Mouse (Mus musculus) inflammation-experienced regulatory T-cells, adult 6 months (primary cell): ENCODE data around the gene Vmn1r22. TPM values are rescaled to one million over a fixed set of nuclear protein-coding genes. Genes with fewer than 3 reads are reported as not detected.
A peak's percentile ranks its signal among the peaks of the same experiment; 100 is the strongest.
"Not testable (repeated sequence)": the region's sequence is repeated elsewhere in the genome, so short reads cannot be mapped to it uniquely, and the experiment has no call there.

ENCODE experiments used
- ATAC-seq: one replicate; pipeline ENCODE4 v1.8.0; 2017
- polyA plus RNA-seq, 3 experiments: library from polyadenylated mRNA; unstranded; fragments of 100-300 nt; shearing (Covaris generic); gene quantifications; one replicate each; pipeline ENCODE4 v1.2.1; 2017

The Vmn1r22 gene
- not detected for polyA plus RNA-seq

- no peak for ATAC-seq
Measured at GRCm38 (mm10) chr6:57907928-57908327, at the start of gene Vmn1r22. Gene Vmn1r22 (minus strand): TSS chr6:57908028.

GRCm38 (mm10) chr6:57926738-57927137 is 18.9 kb upstream of the Vmn1r22 start, which contains the start of gene Vmn1r23:
Gene Vmn1r23 (minus strand): TSS chr6:57926838.
- no peak for ATAC-seq

GRCm38 (mm10) chr6:57859043-57860042 is 48.5 kb downstream of the Vmn1r22 start:
- peak; percentile 97 for ATAC-seq

- not testable (repeated sequence) for ATAC-seq
Measured at GRCm38 (mm10) chr6:57851177-57851576, 56.7 kb downstream of the Vmn1r22 start.

- ATAC-seq = no peak
Measured at GRCm38 (mm10) chr6:57850286-57850685, 57.5 kb downstream of the Vmn1r22 start, which contains the start of gene Vmn1r21. Gene Vmn1r21 (minus strand): TSS chr6:57850343.

Other genes with a start within 250 kb of the Vmn1r22 start
- 1 to 10 TPM; 3.2 to 4.5 (median 3.7) TPM for gene Pyurf, start 215.9 kb downstream of the Vmn1r22 start, polyA plus RNA-seq
- gene Lancl2, start 205.5 kb downstream of the Vmn1r22 start, polyA plus RNA-seq = 1 to 10 TPM; 2.5 to 7.6 (median 2.9) TPM
- gene Vopp1, start 82.9 kb downstream of the Vmn1r22 start, polyA plus RNA-seq = 10 to 100 TPM; 11.8 to 15.9 (median 13.7) TPM
- not detected for gene Vmn1r21, start 57.7 kb downstream of the Vmn1r22 start, polyA plus RNA-seq
- not detected for gene Vmn1r23, start 18.8 kb upstream of the Vmn1r22 start, polyA plus RNA-seq
- gene Vmn1r24, start 53.5 kb upstream of the Vmn1r22 start, polyA plus RNA-seq = under 1 TPM in 1 of 3 experiments, not detected in 2; 0.39 TPM
- gene Vmn1r25, start 72.8 kb upstream of the Vmn1r22 start, polyA plus RNA-seq = not detected
- not detected for gene Vmn1r26, start 107.1 kb upstream of the Vmn1r22 start, polyA plus RNA-seq